Mouse (Mus musculus) layer of hippocampus, postnatal 25 days (tissue): ENCODE data around the gene Vmn1r8. TPM values are rescaled to one million over a fixed set of nuclear protein-coding genes. Genes with fewer than 3 reads are reported as not detected.
"Not testable (repeated sequence)": the region's sequence is repeated elsewhere in the genome, so short reads cannot be mapped to it uniquely, and the experiment has no call there.

Experiments used
- DNase-seq, 2 experiments: peaks; one replicate each; pipeline ENCODE4 v3.0.0; 2022; ENCODE audit warnings: mixed read lengths in 2 of 2, low spot score in 1 of 2; ENCODE audit errors: extremely low spot score in 1 of 2
- total RNA-seq, 2 experiments: library from RNA; stranded (reverse); gene quantifications; 2 replicates each; pipeline ENCODE4 v1.2.3; 2021

Gene Vmn1r8
- total RNA-seq: not detected

DNA sequence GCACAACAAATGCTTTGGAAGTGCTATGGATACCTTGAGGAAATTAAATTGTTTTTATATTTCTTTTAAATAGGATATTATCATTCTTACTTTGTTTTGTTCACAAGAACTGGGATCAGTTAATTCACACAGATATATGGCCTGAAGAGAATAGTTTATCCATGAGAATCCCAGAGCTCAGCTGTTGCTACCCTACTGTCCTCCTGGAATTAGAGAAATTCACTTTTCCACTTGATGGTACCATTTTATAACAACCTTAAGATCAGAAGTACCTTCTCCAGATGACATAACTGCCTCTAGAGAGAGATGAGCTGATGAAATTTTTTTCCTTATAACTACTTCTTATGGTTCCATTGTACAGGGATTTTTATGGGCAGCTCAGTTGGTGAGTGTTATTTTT lies at the start of gene Vmn1r8:
Gene Vmn1r8, plus strand, starts transcription at position 301 of the 400 bp plus-strand sequence.
- no peak for DNase-seq

DNA sequence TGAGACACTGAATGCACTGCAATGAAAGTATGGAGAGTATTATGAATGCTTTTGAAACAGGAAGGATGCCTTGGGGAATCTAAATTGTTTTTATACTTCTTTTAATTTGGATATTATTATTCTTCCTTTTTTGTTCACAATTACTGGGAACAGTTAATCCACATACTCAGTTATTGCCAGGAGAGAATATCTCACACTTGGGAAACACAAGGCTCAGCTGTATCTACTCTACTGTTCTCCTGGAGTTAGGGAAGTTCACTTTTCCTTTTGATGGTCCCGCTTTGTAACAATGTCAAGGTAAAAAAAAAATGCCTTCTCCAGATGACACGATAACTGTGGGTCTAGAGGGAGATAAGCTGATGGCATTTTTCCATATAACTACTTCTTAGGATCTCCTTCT lies 35.1 kb upstream of the Vmn1r8 start, which contains the start of gene Vmn1r6:
Gene Vmn1r6, plus strand, starts transcription at position 301 of the 400 bp plus-strand sequence.
- no peak for DNase-seq

DNA sequence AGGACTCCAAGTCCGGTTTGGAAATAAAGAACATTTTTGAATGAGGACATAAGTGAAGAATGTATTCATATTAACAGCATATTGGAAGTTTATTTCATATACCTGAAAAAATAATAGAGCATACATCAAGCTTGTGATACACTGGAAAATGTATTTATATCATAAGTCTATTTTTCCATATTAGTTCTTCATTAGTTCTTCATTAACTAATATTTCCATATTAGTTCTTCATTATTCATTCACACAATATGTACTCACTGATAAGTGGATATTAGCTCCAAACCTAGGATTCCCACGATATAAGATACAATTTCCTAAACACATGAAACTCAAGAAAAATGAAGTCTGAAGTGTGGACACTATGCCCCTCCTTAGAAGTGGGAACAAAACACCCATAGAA lies 6.9 kb upstream of the Vmn1r8 start, which contains the start of gene Vmn1r7:
Gene Vmn1r7, minus strand, starts transcription at position 101 of the 400 bp plus-strand sequence.
- not testable (repeated sequence) for DNase-seq

DNA sequence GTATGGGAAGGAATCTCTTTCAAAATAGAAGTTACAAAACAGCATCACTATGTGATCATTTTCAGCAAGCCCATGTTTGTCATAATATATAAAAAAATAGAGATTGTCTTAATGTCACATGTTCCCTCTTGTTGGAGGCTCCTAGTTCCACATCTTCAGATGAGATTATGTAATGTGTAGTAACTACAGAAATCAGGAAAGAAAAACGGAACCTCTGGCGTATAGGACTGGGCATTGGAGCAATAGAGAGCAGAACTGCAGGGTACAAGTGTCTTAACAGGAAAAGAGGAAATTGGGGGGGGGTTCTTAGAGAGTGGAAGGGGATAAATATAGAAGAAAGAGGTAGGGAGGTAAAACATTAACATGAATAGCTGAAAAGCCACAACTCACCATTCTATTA lies 2.6 kb downstream of the Vmn1r8 start:
- DNase-seq: no peak

DNA sequence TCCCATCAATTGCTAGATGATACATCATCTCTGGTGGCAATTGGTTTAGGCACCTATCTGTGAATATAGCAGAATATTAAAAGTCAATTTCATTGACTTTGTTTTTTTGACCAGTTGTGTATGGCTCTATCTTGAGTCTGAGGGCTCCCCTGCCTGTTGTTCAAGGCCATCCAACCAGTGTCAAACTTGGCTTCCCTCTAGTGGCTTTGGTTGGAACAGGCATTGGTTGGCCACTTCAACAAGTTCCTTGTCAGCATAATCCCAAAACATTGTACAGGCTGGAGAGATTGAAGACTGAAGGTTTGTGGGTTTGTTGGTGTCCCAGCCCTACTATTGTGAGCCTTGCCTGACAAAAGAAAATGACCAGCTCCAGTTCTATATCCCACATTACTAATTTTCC lies 31.6 kb downstream of the Vmn1r8 start:
- DNase-seq: no peak

DNA sequence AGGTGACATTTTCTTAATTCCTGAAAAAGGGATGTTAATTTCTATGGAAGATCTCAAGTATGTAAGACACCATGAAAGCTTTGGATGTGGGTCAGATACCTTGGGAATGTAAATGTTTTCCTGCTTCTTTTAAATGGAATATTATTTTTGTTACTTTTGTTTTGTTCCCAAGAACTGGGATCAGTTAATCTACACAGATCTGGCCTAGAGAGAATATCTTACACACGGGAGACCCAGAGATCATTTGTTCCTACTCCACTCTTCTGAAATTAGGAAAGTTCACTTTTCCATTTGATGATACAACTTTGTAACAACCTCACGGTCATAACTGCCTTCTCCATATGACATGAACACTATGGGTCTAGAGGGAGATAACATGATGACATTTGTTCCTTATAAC lies 34.4 kb downstream of the Vmn1r8 start, which contains the start of gene Vmn1r9:
Gene Vmn1r9, plus strand, starts transcription at position 301 of the 400 bp plus-strand sequence.
- no peak for DNase-seq

Other genes with a start within 250 kb of the Vmn1r8 start
- 10 to 100 TPM; 49.0 to 53.0 TPM for gene Kbtbd2, start 234.5 kb upstream of the Vmn1r8 start, total RNA-seq
- gene Fkbp9, start 200.2 kb upstream of the Vmn1r8 start, total RNA-seq: 10 to 100 TPM; 26.6 to 29.5 TPM
- 10 to 100 TPM; 40.9 TPM for gene Nt5c3, start 108.4 kb upstream of the Vmn1r8 start, total RNA-seq
- gene Vmn1r4, start 108.3 kb upstream of the Vmn1r8 start, total RNA-seq: under 1 TPM; 0.16 to 0.22 TPM
- not detected for gene Vmn1r5, start 62.0 kb upstream of the Vmn1r8 start, total RNA-seq
- not detected for gene Vmn1r6, start 35.0 kb upstream of the Vmn1r8 start, total RNA-seq
- gene Vmn1r7, start 7.0 kb upstream of the Vmn1r8 start, total RNA-seq: not detected
- gene Vmn1r9, start 34.5 kb downstream of the Vmn1r8 start, total RNA-seq: not detected
- gene Vmn1r10, start 77.2 kb downstream of the Vmn1r8 start, total RNA-seq: not detected
- not detected for gene Vmn1r11, start 101.2 kb downstream of the Vmn1r8 start, total RNA-seq
- not detected for gene Vmn1r12, start 124.6 kb downstream of the Vmn1r8 start, total RNA-seq
- not detected for gene Vmn1r13, start 171.0 kb downstream of the Vmn1r8 start, total RNA-seq
- not detected for gene Vmn1r14, start 199.4 kb downstream of the Vmn1r8 start, total RNA-seq
- gene Vmn1r15, start 225.7 kb downstream of the Vmn1r8 start, total RNA-seq: not detected